9 mouse cellular contexts compared by ENCODE assay signal in the genomic region with DNA sequence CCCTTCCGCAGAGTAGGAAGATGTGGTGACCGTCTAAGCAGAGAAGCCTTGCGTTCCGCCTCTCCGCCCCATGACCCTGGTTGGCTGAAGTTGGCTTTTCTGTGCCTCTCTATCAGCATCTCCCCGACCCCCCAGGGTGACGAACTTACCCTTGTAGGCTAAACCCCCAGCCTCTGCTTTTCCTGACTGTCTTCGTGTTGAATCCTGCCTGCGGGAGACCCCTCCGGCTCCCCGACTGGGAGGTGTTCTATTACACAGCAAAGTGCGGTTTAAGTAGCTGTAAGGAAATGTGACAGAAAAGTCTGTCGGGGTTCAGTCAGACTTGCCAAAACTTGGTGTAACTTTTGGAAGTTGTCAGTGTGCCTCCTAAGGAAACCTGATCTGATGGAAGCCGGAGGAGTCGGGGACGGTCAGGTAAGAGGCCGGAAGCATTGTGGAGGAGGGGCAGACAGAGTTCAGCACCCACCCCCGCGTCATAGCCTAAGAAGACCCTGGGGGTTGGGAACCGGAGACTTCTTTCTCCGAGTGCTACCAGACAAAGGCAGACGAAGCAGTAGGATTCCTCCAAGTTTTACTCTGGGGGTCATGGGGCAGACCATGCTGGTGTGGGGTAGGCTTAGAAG. TPM values are rescaled to one million over a fixed set of nuclear protein-coding genes. Genes with fewer than 3 reads are reported as not detected.
DNase-seq lines count a peak whose midpoint lies in the region; ATAC-seq and TF ChIP-seq lines count a peak whose summit lies in the region.
"Had no signal": no experiment of that assay in that cellular context is flagged by ENCODE, and none has a peak within 500 bp of the region (broad histone marks: within the 10 kb centered on the region; RNA-seq: fewer than 3 reads in every experiment).

No protein-coding gene starts in this region.

- peaks cover 7% of the 10 kb centered on the region for H3K9me3 ChIP-seq in forebrain, embryonic 10.5 days
- H3K9me3 ChIP-seq in forebrain, embryonic 14.5 days (replicated peaks; ENCODE audit: control insufficient read depth, low read length) = no peaks in the 10 kb centered on the region
- no peaks in the 10 kb centered on the region for H3K9me3 ChIP-seq in midbrain, embryonic 11.5 days (ENCODE audit: control insufficient read depth, low read length)
- no peaks in the 10 kb centered on the region for H3K9me3 ChIP-seq in midbrain, embryonic 14.5 days (ENCODE audit: control insufficient read depth, low read length)
- H3K9me3 ChIP-seq in limb, embryonic 14.5 days (ENCODE audit: control insufficient read depth, low read length) = no peaks in the 10 kb centered on the region

- peaks cover 47% of the 10 kb centered on the region for H3K27me3 ChIP-seq in forebrain, embryonic 10.5 days (ENCODE audit: poor library complexity, severe bottlenecking)
- H3K27me3 ChIP-seq in forebrain, embryonic 14.5 days (replicated peaks; ENCODE audit: control insufficient read depth, insufficient read depth, low read length) = no peaks in the 10 kb centered on the region
- H3K27me3 ChIP-seq in midbrain, embryonic 11.5 days (ENCODE audit: control insufficient read depth, insufficient read depth, low read length) = 0 out of 2 replicates have a peak, but pooled peaks cover 2% of the 10 kb centered on the region
- H3K27me3 ChIP-seq in midbrain, embryonic 14.5 days (ENCODE audit: control insufficient read depth, insufficient read depth, low read length) = peaks cover 12% of the 10 kb centered on the region; the same call in 1 of the 2 replicates
- no peaks in the 10 kb centered on the region for H3K27me3 ChIP-seq in limb, embryonic 14.5 days (ENCODE audit: control insufficient read depth, insufficient read depth, low read length)

- no peak overlapping the region for H3K9ac ChIP-seq in forebrain, embryonic 14.5 days (ENCODE audit: low read length)
- no peak overlapping the region for H3K9ac ChIP-seq in midbrain, embryonic 11.5 days (ENCODE audit: low read length)
- no peak overlapping the region for H3K9ac ChIP-seq in midbrain, embryonic 14.5 days (replicated peaks; ENCODE audit: low read length)
- H3K9ac ChIP-seq in limb, embryonic 14.5 days (ENCODE audit: low read depth, low read length, severe bottlenecking) = peak overlapping the region; percentile 40; the same call in 1 of the 2 replicates

- 19% methylated on average over 22 of the region's 22 CpGs for WGBS in forebrain, embryonic 10.5 days
- WGBS in forebrain, embryonic 14.5 days = 21% methylated on average over 22 of the region's 22 CpGs
- 23% methylated on average over 22 of the region's 22 CpGs for WGBS in midbrain, embryonic 11.5 days
- WGBS in midbrain, embryonic 14.5 days = 23% methylated on average over 22 of the region's 22 CpGs
- 11% methylated on average over 22 of the region's 22 CpGs for WGBS in limb, embryonic 14.5 days

- peaks cover 12% of the 10 kb centered on the region for H3K4me1 ChIP-seq in forebrain, embryonic 10.5 days
- H3K4me1 ChIP-seq in forebrain, embryonic 14.5 days (ENCODE audit: control insufficient read depth, insufficient read depth, low read length) = no peaks in the 10 kb centered on the region
- H3K4me1 ChIP-seq in midbrain, embryonic 11.5 days (ENCODE audit: control insufficient read depth, insufficient read depth, low read length) = no peaks in the 10 kb centered on the region
- no peaks in the 10 kb centered on the region for H3K4me1 ChIP-seq in midbrain, embryonic 14.5 days (ENCODE audit: control insufficient read depth, insufficient read depth, low read length)
- H3K4me1 ChIP-seq in limb, embryonic 14.5 days (ENCODE audit: control insufficient read depth, insufficient read depth, low read length) = 0 out of 2 replicates have a peak, but pooled peaks cover 8% of the 10 kb centered on the region

- ATAC-seq in forebrain, embryonic 14.5 days = no peak
- no peak for ATAC-seq in midbrain, embryonic 11.5 days (ENCODE audit: low FRiP score)
- ATAC-seq in midbrain, embryonic 14.5 days (ENCODE audit: low FRiP score, low TSS enrichment) = no peak
- no peak; the same call in 1 of the 2 replicates for ATAC-seq in limb, embryonic 14.5 days (ENCODE audit: low FRiP score, low read depth)

- no peaks in the 10 kb centered on the region for H3K36me3 ChIP-seq in forebrain, embryonic 10.5 days (replicated peaks)
- no peaks in the 10 kb centered on the region for H3K36me3 ChIP-seq in forebrain, embryonic 14.5 days (ENCODE audit: control insufficient read depth, insufficient read depth, low read length)
- no peaks in the 10 kb centered on the region for H3K36me3 ChIP-seq in midbrain, embryonic 11.5 days (ENCODE audit: control insufficient read depth, insufficient read depth, low read length)
- H3K36me3 ChIP-seq in midbrain, embryonic 14.5 days (ENCODE audit: control insufficient read depth, insufficient read depth, low read length) = no peaks in the 10 kb centered on the region
- H3K36me3 ChIP-seq in limb, embryonic 14.5 days (ENCODE audit: control insufficient read depth, insufficient read depth, low read length) = no peaks in the 10 kb centered on the region

- no peak for TF ChIP-seq POLR2A in limb, embryonic 14.5 days (IDR thresholded peaks at IDR 0.05; ENCODE audit: borderline replicate concordance, extremely low read depth, insufficient read depth, insufficient read length)

- H3K4me2 ChIP-seq in forebrain, embryonic 14.5 days (ENCODE audit: low read length) = no peak overlapping the region
- H3K4me2 ChIP-seq in midbrain, embryonic 11.5 days = no peak overlapping the region
- H3K4me2 ChIP-seq in midbrain, embryonic 14.5 days (ENCODE audit: low read length) = no peak overlapping the region
- peak overlapping the region; percentile 44 for H3K4me2 ChIP-seq in limb, embryonic 14.5 days (replicated peaks; ENCODE audit: low read depth, low read length, severe bottlenecking)

- DNase-seq in forebrain, embryonic 10.5 days (ENCODE audit: extremely low spot score, low spot score) = no peak
- DNase-seq in forebrain, embryonic 14.5 days (ENCODE audit: low spot score) = no peak
- DNase-seq in midbrain, embryonic 11.5 days (ENCODE audit: low spot score, missing footprints) = peak; percentile 86
- no peak for DNase-seq in midbrain, embryonic 14.5 days
- no peak for DNase-seq in limb, embryonic 14.5 days (ENCODE audit: low spot score)
- no peak for DNase-seq in right cerebral cortex, adult 18-20 months
- no peak for DNase-seq in thymus, adult 18-20 months
- no peak for DNase-seq in adrenal gland, postnatal 10 days

- peak overlapping the region; percentile 15; the same call in 1 of the 2 replicates for H3K4me3 ChIP-seq in forebrain, embryonic 10.5 days
- no peak overlapping the region for H3K4me3 ChIP-seq in forebrain, embryonic 14.5 days (ENCODE audit: low read depth, low read length)
- no peak overlapping the region for H3K4me3 ChIP-seq in midbrain, embryonic 11.5 days (ENCODE audit: low read depth, low read length)
- H3K4me3 ChIP-seq in midbrain, embryonic 14.5 days (replicated peaks; ENCODE audit: low read depth, low read length) = no peak overlapping the region
- peak overlapping the region; percentile 24 for H3K4me3 ChIP-seq in limb, embryonic 14.5 days (replicated peaks; ENCODE audit: low read length)

- H3K27ac ChIP-seq in forebrain, embryonic 10.5 days = no peak overlapping the region
- no peak overlapping the region for H3K27ac ChIP-seq in forebrain, embryonic 14.5 days (ENCODE audit: low read depth, low read length)
- H3K27ac ChIP-seq in midbrain, embryonic 11.5 days (ENCODE audit: low read depth, low read length) = no peak overlapping the region
- H3K27ac ChIP-seq in midbrain, embryonic 14.5 days (replicated peaks; ENCODE audit: low read depth, low read length) = no peak overlapping the region
- H3K27ac ChIP-seq in limb, embryonic 14.5 days (replicated peaks; ENCODE audit: low read depth, low read length) = no peak overlapping the region

RNA-seq across cellular contexts. Expression of gene Lbx1, which starts 27.1 kb away (rescaled TPM):
- polyA plus RNA-seq in forebrain, embryonic 10.5 days (2016; fragmentation: Nextera tagmentation; extraction: Ambion mirVana) = not detected in 2 replicates
- 0.09 TPM in 1 of 2 replicates, not detected in the other for polyA plus RNA-seq in forebrain, embryonic 14.5 days (2014; fragmentation: Nextera tagmentation; extraction: Ambion mirVana)
- polyA plus RNA-seq in midbrain, embryonic 11.5 days (2014; fragmentation: Nextera tagmentation; extraction: Ambion mirVana) = not detected in 2 replicates
- 0.49 and 0.65 TPM in 2 replicates for polyA plus RNA-seq in midbrain, embryonic 14.5 days (2014; fragmentation: Nextera tagmentation; extraction: Ambion mirVana)
- polyA plus RNA-seq in limb, embryonic 14.5 days (2012; rRNA removed) = 2.7 and 3.9 TPM in 2 replicates
- 1.4 and 2.2 TPM in 2 replicates for polyA plus RNA-seq in limb, embryonic 14.5 days (2014; fragmentation: Nextera tagmentation; extraction: Ambion mirVana)
- 1 to 10 TPM in 1 of 2 experiments, under 1 TPM in 1; 0.30 to 1.4 TPM for total RNA-seq in adrenal gland, postnatal 10 days (2021)
- polyA plus RNA-seq: liver, adult 2 months had no signal

RNA-seq across cellular contexts. Expression of gene Tlx1, which starts 58.1 kb away (rescaled TPM):
- polyA plus RNA-seq in forebrain, embryonic 10.5 days (2016; fragmentation: Nextera tagmentation; extraction: Ambion mirVana) = not detected in 2 replicates
- polyA plus RNA-seq in forebrain, embryonic 14.5 days (2014; fragmentation: Nextera tagmentation; extraction: Ambion mirVana) = not detected in 2 replicates
- 0.27 and 0.32 TPM in 2 replicates for polyA plus RNA-seq in midbrain, embryonic 11.5 days (2014; fragmentation: Nextera tagmentation; extraction: Ambion mirVana)
- not detected in 2 replicates for polyA plus RNA-seq in midbrain, embryonic 14.5 days (2014; fragmentation: Nextera tagmentation; extraction: Ambion mirVana)
- polyA plus RNA-seq in limb, embryonic 14.5 days (2012; rRNA removed) = 0.68 and 0.82 TPM in 2 replicates
- polyA plus RNA-seq in limb, embryonic 14.5 days (2014; fragmentation: Nextera tagmentation; extraction: Ambion mirVana) = 0.18 and 0.55 TPM in 2 replicates
- under 1 TPM in 1 of 2 experiments, not detected in 1; 0.15 TPM for total RNA-seq in adrenal gland, postnatal 10 days (2021)
- total RNA-seq: liver, adult 2 months had no signal

Comparison
In these comparisons a context has a peak if more than half of its experiments do, and no peak if none do; other contexts are left out.
1. H3K4me3 ChIP-seq: peak in forebrain, embryonic 10.5 days (single experiment) and limb, embryonic 14.5 days (single experiment); none in forebrain, embryonic 14.5 days (single experiment), midbrain, embryonic 11.5 days (single experiment) and midbrain, embryonic 14.5 days (single experiment).